Mouse (Mus musculus): ENCODE measurements around the gene Srp54a.
"Not testable (repeated sequence)": the region's sequence is repeated elsewhere in the genome, so short reads cannot be mapped to it uniquely, and the experiment has no call there.

Gene Srp54a

DNA sequence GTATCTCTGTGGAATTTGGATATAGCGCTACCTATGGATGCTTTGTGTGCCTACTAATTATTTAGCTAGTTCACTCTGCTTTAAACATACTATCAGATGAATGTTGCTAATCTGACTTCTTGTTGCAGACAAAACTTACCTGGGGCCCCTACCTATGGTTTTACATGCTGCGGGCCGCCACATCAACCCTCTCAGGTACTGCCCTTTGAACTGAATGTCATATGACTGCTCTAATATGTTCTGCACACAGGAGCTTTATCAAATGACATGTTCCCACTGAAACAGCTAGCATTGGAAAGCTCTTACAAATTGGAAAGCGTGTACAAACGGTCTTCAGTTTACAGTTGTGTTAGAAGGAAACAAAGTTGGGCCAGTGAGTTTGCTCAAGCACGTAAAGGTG, 55.5 kb downstream of the Srp54a start:
- not testable (repeated sequence) for DNase-seq

DNA sequence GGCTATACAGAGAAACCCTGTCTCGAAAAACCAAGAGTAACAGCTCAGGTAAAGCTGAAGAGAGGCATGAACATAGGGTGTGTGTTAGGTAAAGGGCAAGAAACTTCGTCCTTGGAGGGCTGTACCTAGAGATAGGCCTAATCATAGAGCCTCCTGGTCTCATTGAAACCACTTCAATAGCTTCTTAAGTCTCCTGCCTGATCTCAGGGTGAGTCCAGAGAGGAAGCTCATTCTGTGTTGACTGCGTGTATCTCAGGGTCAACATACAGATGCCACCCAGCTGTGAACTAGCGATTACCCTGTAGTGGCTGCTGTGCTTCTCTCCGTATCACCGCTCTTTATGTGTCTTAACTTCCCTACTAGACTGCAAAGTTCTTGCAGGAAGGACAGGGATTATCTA, 57.8 kb downstream of the Srp54a start:
- DNase-seq = not testable (repeated sequence)

DNA sequence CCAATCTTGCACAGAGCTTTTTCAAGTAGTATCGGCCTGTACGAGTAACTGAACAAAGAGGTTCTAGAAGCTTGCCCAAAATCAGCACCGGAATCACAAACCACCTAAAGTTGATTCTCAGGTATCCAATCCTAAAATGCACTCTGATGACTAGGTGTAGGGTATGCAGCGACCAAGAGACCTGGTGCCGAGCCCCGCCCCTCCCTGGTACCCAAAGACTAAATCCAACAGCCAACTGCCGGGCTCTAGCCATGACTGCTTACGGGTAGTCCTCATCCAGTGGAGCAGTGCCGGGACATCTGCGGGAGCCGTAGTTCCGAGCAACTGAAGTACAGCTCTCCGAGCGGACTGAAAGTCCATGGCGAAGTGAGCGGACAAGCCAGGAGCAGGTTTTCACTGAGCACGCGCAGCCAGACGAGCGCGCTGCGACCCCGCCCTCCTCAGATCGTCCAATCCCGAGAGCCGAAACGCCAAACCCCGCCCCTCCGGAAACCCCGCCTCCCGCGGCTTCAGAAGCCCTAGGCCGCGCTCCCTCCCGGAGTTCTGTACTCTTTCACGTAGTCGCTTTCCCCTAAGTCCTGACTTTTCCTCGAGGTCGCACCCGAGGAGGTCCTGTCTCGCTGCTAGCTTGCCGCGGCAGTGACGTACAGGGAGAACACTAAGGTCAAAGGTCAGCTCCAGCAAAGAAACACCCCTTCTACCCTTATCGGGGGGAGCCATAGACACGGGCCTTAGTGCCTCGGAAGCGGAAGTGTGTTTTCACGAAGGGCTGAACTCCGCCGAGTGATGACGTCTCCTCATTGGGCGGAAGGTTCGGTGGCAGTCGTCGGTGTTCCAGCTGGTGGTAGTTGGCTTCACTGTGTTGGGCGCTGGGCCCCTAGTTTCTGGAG, 74.7 kb downstream of the Srp54a start, which contains the start of gene Srp54b:
TSS of gene Srp54b (plus strand) at position 546 of the 890 bp plus-strand sequence.
- DNase-seq = not testable (repeated sequence)

DNA sequence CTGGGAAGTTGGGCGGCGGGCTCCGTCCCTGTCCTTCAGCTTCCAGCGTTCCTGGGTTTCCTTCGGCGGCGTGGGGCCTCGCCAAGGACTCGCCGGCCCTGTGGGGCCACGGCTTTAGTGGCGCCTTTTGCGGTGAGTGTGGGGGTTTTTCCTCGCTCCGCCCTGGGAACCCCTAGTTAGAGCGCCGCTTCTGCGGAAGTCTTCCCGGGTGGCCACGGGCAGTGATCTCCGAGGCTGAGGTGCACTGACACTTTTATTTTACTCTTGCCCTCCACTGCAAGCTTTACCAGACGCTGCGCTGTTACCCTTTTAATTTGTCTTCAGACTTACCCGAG, 75.4 kb downstream of the Srp54a start:
- not testable (repeated sequence) for DNase-seq

Measured in cerebellum, postnatal 36 days (tissue).